Mouse (Mus musculus) lung, postnatal 0 days (tissue): ENCODE measurements around the gene Cobl.

Experiments used
- CTCF ChIP-seq: IDR thresholded peaks from 2 replicates; pipeline ENCODE4 v1.5.1; 2016; ENCODE audit warnings: antibody characterized with exemption, mild to moderate bottlenecking
- EP300 ChIP-seq: IDR thresholded peaks from 2 replicates; pipeline ENCODE4 v1.6.1; 2016; ENCODE audit warnings: antibody characterized with exemption, mild to moderate bottlenecking, control low read depth

- TF ChIP-seq EP300 = no peak
- no peak for TF ChIP-seq CTCF
Measured at GRCm38 (mm10) chr11:12198700-12199349, 265.9 kb downstream of the Cobl start.
